Mouse (Mus musculus): ENCODE results near the gene Ttll4. TPM values are rescaled to one million over a fixed set of nuclear protein-coding genes. Genes with fewer than 3 reads are reported as not detected.

Ttll4 gene
- total RNA-seq, 1 experiment = 45.2 TPM

DNA sequence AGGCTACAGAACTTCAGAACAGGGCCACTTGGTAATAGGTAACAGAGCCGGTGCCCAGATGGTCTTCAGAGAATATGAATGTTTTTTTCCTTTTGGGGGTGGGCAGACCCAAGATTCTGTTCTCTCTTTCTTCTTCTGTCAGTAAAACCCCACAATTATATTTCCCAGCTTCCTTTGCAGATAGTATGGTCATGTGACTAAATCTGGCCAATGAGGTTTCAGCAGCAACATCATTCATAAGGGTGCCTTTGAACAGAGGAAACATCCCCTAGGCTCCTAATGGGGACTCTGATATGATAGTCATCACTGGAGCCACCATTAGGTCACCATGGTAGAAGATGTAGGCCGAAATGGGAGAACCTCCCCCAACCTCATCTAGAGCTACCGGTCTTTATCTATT is 91.3 kb downstream of the Ttll4 start:
- TF ChIP-seq ZNF384 (IDR thresholded peaks at IDR 0.05; ENCODE audit: low read depth, low read length) (no peak), HCFC1 (IDR thresholded peaks at IDR 0.05; ENCODE audit: borderline replicate concordance, insufficient read depth, low read length) (no peak), MAFK (IDR thresholded peaks at IDR 0.05; ENCODE audit: insufficient read depth, low read depth, low read length) (no peak), ZC3H11A (IDR thresholded peaks at IDR 0.05; ENCODE audit: borderline replicate concordance, low read depth, low read length) (no peak), CHD2 (IDR thresholded peaks at IDR 0.05; ENCODE audit: low read depth, low read length) (no peak)
- Histone ChIP-seq H3K27ac (ENCODE audit: insufficient read depth, low read depth, low read length, poor library complexity, severe bottlenecking) (no peak overlapping the region), H3K9ac (ENCODE audit: insufficient read depth, low read depth, low read length, poor library complexity, severe bottlenecking) (no peak overlapping the region), H3K36me3 (ENCODE audit: control insufficient read depth, insufficient read depth, low read length, poor library complexity, severe bottlenecking) (no peaks in the 10 kb centered on the region), H3K9me3 (ENCODE audit: control insufficient read depth, insufficient read depth, low read depth, low read length) (no peaks in the 10 kb centered on the region), H3K4me1 (ENCODE audit: control insufficient read depth in 2 of 2, insufficient read depth in 2 of 2, low read length in 2 of 2, poor library complexity in 1 of 2) (peaks cover 0 to 9% of the 10 kb centered on the region in 2 experiments; a peak in 1 of 4 replicates), H3K4me3 (ENCODE audit: insufficient read depth in 1 of 2, low read depth in 1 of 2, low read length in 2 of 2, poor library complexity in 1 of 2, severe bottlenecking in 1 of 2) (no peak overlapping the region)
- no peak for DNase-seq (ENCODE audit: low read depth, low spot score)
- in situ Hi-C loops (cut with MboI; ENCODE audit: low sequenced_read_pairs in 2 of 2, unreplicated experiment in 2 of 2) = no loop called here

Other genes starting within 250 kb of the Ttll4 start
- gene Cnot9, start 155.7 kb upstream of the Ttll4 start, total RNA-seq (2012; rRNA removed) = 41.1 and 57.1 TPM in 2 replicates
- gene Plcd4, start 118.9 kb upstream of the Ttll4 start, total RNA-seq (2012; rRNA removed) = 1.2 and 1.5 TPM in 2 replicates
- gene Usp37, start 117.5 kb upstream of the Ttll4 start, total RNA-seq (2012; rRNA removed) = 36.7 and 44.8 TPM in 2 replicates
- 15.9 and 16.5 TPM in 2 replicates for gene Zfp142, start 73.5 kb upstream of the Ttll4 start, total RNA-seq (2012; rRNA removed)
- 14.6 and 15.3 TPM in 2 replicates for gene Bcs1l, start 73.5 kb upstream of the Ttll4 start, total RNA-seq (2012; rRNA removed)
- 20.5 and 29.7 TPM in 2 replicates for gene Rnf25, start 60.3 kb upstream of the Ttll4 start, total RNA-seq (2012; rRNA removed)
- gene Stk36, start 60.3 kb upstream of the Ttll4 start, total RNA-seq (2012; rRNA removed) = 1.6 and 1.7 TPM in 2 replicates
- gene Cyp27a1, start 51.8 kb downstream of the Ttll4 start, total RNA-seq (2012; rRNA removed) = 1.1 and 4.9 TPM in 2 replicates
- gene Prkag3, start 87.5 kb downstream of the Ttll4 start, total RNA-seq (2012; rRNA removed) = 0.04 and 0.16 TPM in 2 replicates
- 2.6 and 2.8 TPM in 2 replicates for gene Wnt6, start 110.1 kb downstream of the Ttll4 start, total RNA-seq (2012; rRNA removed)
- 0.42 and 1.5 TPM in 2 replicates for gene Wnt10a, start 129.8 kb downstream of the Ttll4 start, total RNA-seq (2012; rRNA removed)
- 0.26 and 0.54 TPM in 2 replicates for gene Cdk5r2, start 193.2 kb downstream of the Ttll4 start, total RNA-seq (2012; rRNA removed)
- gene Fev, start 223.7 kb downstream of the Ttll4 start, total RNA-seq (2012; rRNA removed) = not detected in 2 replicates
- not detected in 2 replicates for gene Cryba2, start 231.4 kb downstream of the Ttll4 start, total RNA-seq (2012; rRNA removed)

Measured in ES-E14 (cell line).